Mouse (Mus musculus) heart, embryonic 11.5 days (tissue): ENCODE measurements at regions not wholly inside any gene's neighbourhood (a gene's known extent, or its start where the extent isn't known, plus 50 kb on each side); places are given as distances from the start of the nearest gene placed in this dataset.

Experiments used
- ATAC-seq: fragments of 200-750 bp; cut with Nextera tagmentation; replicated peaks from 2 replicates; pipeline ENCODE4 v1.8.0; 2017; ENCODE audit warnings: moderate library complexity; ENCODE audit not compliant: insufficient number of reproducible peaks, low FRiP score, low TSS enrichment
- H3K27ac ChIP-seq: fragments of 300-500 bp; sonication (generic); 2 replicates; pipeline ENCODE4 v1.5.1; 2014; ENCODE audit warnings: mild to moderate bottlenecking, low read depth, low read length
- H3K27me3 ChIP-seq: fragments of 300-500 bp; sonication (generic); 2 replicates; pipeline ENCODE4 v1.6.1; 2014; ENCODE audit warnings: mild to moderate bottlenecking, low read length, mixed read lengths; ENCODE audit not compliant: control insufficient read depth, insufficient read depth
- H3K36me3 ChIP-seq: fragments of 300-500 bp; sonication (generic); 2 replicates; pipeline ENCODE4 v1.6.1; 2014; ENCODE audit warnings: mild to moderate bottlenecking, low read length, moderate library complexity, mixed read lengths; ENCODE audit not compliant: control insufficient read depth, insufficient read depth
- H3K4me1 ChIP-seq: fragments of 300-500 bp; sonication (generic); 2 replicates; pipeline ENCODE4 v1.6.1; 2014; ENCODE audit warnings: low read length; ENCODE audit not compliant: control insufficient read depth, insufficient read depth
- H3K4me2 ChIP-seq: fragments of 300-500 bp; sonication (generic); 2 replicates; pipeline ENCODE4 v1.6.1; 2014; ENCODE audit warnings: mild to moderate bottlenecking, moderate library complexity
- H3K4me3 ChIP-seq: fragments of 300-500 bp; sonication (generic); 2 replicates; pipeline ENCODE4 v1.5.1; 2014; ENCODE audit warnings: low read depth, low read length
- H3K9ac ChIP-seq: fragments of 300-500 bp; sonication (generic); 2 replicates; pipeline ENCODE4 v1.6.1; 2014; ENCODE audit warnings: mild to moderate bottlenecking, low read depth, low read length, moderate library complexity
- H3K9me3 ChIP-seq: fragments of 300-500 bp; sonication (generic); replicated peaks from 2 replicates; pipeline ENCODE4 v1.6.1; 2016; ENCODE audit warnings: low read length; ENCODE audit not compliant: control insufficient read depth
- WGBS: fragments of 180-500 bp; shearing (Covaris S2); extraction: QIAGEN DNeasy Blood & Tissue Kit; methylation state at CpG from one replicate; pipeline ENCODE4 v1.1.7; 2014; ENCODE audit not compliant: insufficient replicate concordance; 5-methylcytosine and 5-hydroxymethylcytosine counted together

DNA sequence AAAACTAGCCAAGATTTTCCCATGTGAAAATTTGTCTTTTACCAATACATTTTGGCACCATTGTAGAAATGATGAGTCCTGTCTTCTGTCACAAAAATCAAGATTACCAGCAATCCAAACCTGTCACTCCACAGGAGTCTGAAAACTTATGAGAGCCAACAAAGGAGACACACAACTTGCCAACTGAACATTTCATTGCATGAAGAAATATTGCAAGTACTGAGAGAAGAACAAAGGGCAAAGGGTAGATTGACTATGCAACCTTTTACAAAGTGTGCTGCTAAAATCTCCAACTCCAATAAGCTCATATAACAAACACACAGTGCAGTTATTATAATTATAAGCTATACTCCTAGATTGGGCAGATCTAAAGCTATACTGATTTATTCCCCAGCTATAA lies 108.7 kb upstream of the Cpeb2 start:
- no peak for ATAC-seq
- Histone ChIP-seq H3K36me3 (no peaks in the 10 kb centered on the region), H3K4me3 (no peak overlapping the region), H3K27me3 (no peaks in the 10 kb centered on the region), H3K4me2 (no peak overlapping the region), H3K9ac (no peak overlapping the region), H3K4me1 (no peaks in the 10 kb centered on the region), H3K27ac (no peak overlapping the region), H3K9me3 (no peaks in the 10 kb centered on the region)

DNA sequence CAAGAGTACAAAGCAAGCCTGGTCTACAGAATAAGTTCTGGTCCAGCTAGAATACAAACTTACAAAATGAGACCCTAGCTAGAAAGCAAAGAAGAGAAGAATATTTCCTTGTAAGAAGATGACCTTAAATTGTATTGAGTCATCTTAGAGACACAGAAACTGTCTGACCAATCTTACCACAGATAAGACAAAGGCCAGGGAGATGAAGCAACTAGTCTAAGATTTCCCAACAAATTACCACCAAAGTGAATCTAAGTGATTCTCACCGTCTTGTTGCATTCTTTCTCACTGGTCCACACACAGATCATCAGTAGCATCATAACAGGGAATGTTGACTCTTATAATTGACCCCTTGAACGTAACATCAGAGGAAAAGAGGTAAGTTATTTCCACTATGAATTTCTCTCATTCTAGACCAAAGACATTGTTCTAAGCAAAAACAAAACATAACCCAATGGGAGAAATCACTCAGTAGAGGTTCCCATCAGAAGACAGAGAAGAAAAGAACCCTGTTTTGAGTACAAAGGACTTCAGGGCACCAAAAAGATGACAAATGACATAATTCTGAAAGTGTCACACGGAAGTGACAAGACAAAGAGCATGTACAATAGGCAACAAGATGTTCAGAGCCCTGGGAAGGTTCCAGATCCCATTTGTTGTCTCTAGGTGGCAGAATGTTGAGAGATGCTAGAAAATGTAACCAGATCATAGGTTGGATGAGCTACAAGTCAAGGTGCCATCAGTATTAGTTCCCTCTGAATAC lies 107.0 kb upstream of the Cpeb2 start:
- Histone ChIP-seq H3K36me3 (no peaks in the 10 kb centered on the region), H3K27me3 (no peaks in the 10 kb centered on the region), H3K4me2 (no peak overlapping the region), H3K9me3 (no peaks in the 10 kb centered on the region), H3K4me1 (no peaks in the 10 kb centered on the region), H3K27ac (no peak overlapping the region), H3K4me3 (no peak overlapping the region), H3K9ac (no peak overlapping the region)
- ATAC-seq, result no peak
- 78% methylated on average over 3 of the region's 3 CpGs for WGBS

DNA sequence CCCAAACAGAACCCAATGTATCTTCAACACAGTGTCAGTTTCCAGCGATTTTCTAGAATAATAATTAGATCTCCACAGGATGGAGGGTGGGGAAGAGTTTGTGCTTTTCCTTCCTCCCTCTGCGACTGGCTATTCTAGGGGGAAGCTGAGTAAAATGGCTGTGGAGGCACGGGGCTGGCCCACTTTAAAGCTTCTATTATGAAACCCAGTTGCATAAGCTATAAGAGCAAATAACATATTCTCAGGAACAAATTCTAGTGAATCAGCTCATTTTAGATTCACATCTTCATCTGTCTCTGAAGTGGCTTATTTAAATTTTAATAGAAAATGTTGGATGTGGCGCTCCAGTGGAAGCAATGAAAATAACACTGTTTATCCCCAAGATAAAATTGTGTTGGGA lies 102.6 kb upstream of the Cpeb2 start:
- Histone ChIP-seq H3K27me3 (no peaks in the 10 kb centered on the region), H3K4me3 (no peak overlapping the region), H3K4me1 (no peaks in the 10 kb centered on the region), H3K9ac (no peak overlapping the region), H3K9me3 (no peaks in the 10 kb centered on the region), H3K27ac (no peak overlapping the region), H3K4me2 (no peak overlapping the region), H3K36me3 (no peaks in the 10 kb centered on the region)
- ATAC-seq, result no peak
- WGBS, result 67% methylated on average over 4 of the region's 4 CpGs

DNA sequence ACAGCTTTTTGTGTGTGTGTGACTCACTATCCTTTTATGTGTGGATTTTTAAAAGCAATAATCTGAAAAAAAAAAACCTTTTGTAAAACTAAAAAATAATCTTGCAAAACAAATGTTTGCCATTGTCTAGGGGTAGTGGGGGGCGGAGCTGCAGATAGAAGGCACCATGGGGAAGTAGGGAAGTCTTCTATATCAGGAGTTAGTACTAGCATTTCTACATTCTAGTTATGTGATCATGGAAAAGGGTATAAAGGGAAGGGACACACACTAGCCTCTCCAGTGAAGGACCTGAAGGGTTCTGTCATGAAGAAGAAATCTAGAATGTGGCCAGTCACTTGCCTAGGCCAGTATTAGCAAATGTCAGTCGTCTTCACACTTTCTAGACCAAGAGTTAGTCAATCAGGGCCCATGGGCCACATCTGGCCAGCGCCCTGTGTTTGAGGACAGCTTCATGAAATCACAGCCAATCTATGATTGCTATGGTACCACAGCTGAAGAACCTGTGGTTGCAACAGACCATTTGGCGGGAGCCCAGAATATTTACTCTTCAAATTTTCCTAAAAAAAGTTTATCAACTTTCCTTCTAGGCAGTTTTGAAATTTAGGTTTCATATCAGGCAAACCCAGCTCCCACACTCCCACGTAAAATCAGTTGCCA lies 101.9 kb upstream of the Cpeb2 start:
- WGBS, result 82% methylated on average over 5 of the region's 5 CpGs
- no peak overlapping the region for H3K4me3 ChIP-seq
- H3K27ac ChIP-seq, result no peak overlapping the region
- H3K9ac ChIP-seq, result no peak overlapping the region
- no peaks in the 10 kb centered on the region for H3K4me1 ChIP-seq
- H3K27me3 ChIP-seq, result no peaks in the 10 kb centered on the region
- H3K36me3 ChIP-seq, result no peaks in the 10 kb centered on the region
- no peak overlapping the region for H3K4me2 ChIP-seq
- ATAC-seq, result no peak
- no peaks in the 10 kb centered on the region for H3K9me3 ChIP-seq

DNA sequence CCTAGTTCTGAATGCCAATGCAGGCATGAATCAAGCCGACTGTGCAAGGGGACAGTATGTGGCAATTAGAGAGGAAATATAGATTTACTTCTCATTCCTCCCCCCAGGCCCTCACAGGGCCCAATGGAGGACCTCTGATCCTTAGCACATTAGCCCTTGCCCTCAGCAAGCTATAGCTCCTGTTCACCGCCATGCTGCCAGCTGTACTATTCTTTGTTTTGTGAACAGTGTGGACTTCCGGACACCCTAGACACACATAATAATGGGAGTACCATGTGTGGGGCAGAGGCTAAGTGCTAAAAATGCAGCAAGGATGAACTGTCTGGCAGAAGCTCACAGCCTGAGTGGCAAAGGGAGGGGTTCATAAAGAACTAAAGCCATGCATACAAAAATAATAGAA lies 99.3 kb upstream of the Cpeb2 start:
- Histone ChIP-seq H3K9ac (no peak overlapping the region), H3K4me1 (no peaks in the 10 kb centered on the region), H3K27me3 (no peaks in the 10 kb centered on the region), H3K4me3 (no peak overlapping the region), H3K27ac (no peak overlapping the region), H3K9me3 (no peaks in the 10 kb centered on the region), H3K4me2 (no peak overlapping the region), H3K36me3 (no peaks in the 10 kb centered on the region)
- ATAC-seq, result no peak
- WGBS, result 89% methylated on average over 3 of the region's 3 CpGs

DNA sequence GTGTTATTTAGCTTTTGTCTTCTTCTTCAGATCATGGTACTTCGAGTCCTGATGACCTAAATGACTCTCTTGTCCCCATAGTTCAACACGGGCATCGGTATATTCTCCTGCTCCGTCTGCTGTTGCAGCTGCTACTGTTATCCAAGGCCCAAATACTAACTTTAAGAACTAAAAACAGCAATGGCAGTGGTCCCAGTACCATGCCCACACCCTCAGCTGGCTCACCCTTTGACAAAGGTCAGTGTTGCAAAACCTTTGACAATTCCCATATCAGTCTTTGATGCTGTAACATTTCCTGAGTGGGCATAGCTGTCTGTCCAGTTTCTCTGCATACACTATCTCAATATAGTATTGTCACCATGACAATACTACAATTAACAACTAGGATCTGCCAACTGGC lies 96.8 kb upstream of the Cpeb2 start:
- Histone ChIP-seq H3K9me3 (no peaks in the 10 kb centered on the region), H3K9ac (no peak overlapping the region), H3K27ac (no peak overlapping the region), H3K27me3 (no peaks in the 10 kb centered on the region), H3K4me3 (no peak overlapping the region), H3K36me3 (no peaks in the 10 kb centered on the region), H3K4me2 (no peak overlapping the region), H3K4me1 (no peaks in the 10 kb centered on the region)
- WGBS, result 84% methylated on average over 4 of the region's 4 CpGs
- ATAC-seq, result no peak

DNA sequence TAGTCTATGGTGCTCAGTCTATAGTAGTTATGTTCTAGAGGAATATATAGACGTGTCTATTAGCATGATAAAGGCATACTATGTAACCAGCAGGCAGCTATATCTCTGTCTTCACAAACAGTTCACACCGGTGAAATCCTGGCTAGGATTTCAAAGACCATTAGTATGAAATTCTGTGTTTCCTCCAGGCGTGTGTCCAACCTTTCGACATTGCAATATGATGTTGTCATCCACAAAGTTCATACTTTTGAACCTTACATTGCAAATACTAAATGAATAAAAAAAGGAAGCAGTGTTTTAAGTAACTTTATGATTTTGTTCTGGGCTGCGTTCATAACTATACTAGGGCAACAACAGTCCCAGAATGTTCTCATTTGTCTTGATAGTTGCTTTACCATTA lies 95.2 kb upstream of the Cpeb2 start:
- no peak for ATAC-seq
- H3K36me3 ChIP-seq, result no peaks in the 10 kb centered on the region
- WGBS, result 87% methylated on average over 5 of the region's 5 CpGs
- H3K4me1 ChIP-seq, result no peaks in the 10 kb centered on the region
- no peaks in the 10 kb centered on the region for H3K27me3 ChIP-seq
- no peak overlapping the region for H3K4me2 ChIP-seq
- H3K27ac ChIP-seq, result no peak overlapping the region
- H3K4me3 ChIP-seq, result no peak overlapping the region
- H3K9me3 ChIP-seq, result no peaks in the 10 kb centered on the region
- H3K9ac ChIP-seq, result no peak overlapping the region

DNA sequence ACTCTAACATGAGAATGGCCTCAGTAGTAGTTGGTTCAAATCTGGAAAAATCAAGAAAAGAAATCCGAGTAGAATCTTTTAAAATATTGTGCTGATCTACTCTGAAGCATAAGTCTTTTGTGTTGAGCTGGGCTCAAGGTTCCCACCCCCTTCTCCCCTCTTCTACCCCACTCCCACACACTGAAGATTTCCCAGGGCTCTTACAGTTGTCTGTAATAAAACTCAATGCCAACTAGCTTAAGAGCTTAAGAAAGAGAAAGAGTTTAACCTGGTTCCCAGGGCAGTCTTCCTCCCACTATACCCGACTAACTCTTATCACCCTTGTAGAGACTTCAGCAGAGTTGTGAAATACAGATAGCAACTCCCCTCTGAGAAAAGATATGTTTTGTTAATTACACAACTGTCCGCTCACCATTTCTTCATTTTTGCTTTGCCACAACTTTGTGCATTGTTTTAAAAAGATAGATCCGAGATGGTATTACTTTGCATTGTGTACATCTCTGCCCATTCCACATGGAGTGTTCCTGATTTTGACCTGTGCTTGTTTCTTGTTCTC lies 94.0 kb upstream of the Cpeb2 start:
- WGBS, result 75% methylated on average over 4 of the region's 4 CpGs
- Histone ChIP-seq H3K27ac (no peak overlapping the region), H3K9me3 (no peaks in the 10 kb centered on the region), H3K4me2 (no peak overlapping the region), H3K4me3 (no peak overlapping the region), H3K9ac (no peak overlapping the region), H3K36me3 (no peaks in the 10 kb centered on the region), H3K27me3 (no peaks in the 10 kb centered on the region), H3K4me1 (no peaks in the 10 kb centered on the region)
- ATAC-seq, result no peak

DNA sequence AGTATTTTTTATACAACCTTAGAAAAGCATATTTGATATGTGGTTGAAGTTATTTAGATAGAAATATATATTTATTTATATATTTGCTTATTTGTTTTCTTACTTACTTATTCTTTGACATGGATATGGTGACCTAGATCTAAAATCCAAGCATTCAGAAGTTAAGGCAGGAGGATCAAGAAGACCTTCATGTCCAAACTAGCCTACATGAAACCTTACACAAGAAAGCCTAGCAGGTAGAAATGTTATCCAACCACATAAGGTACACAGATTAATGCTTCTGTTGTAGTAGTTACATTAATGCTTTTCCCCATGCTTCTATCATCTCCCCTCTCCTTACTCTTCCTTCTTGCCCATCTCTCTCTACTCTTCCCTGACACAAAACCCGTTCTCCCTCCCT lies 93.2 kb upstream of the Cpeb2 start:
- Histone ChIP-seq H3K27ac (no peak overlapping the region), H3K4me1 (no peaks in the 10 kb centered on the region), H3K36me3 (no peaks in the 10 kb centered on the region), H3K4me2 (no peak overlapping the region), H3K9ac (no peak overlapping the region), H3K27me3 (no peaks in the 10 kb centered on the region), H3K4me3 (no peak overlapping the region), H3K9me3 (no peaks in the 10 kb centered on the region)
- ATAC-seq, result no peak
- 63% methylated on average over 1 of the region's 1 CpGs for WGBS
